Comparison of ENCODE assay signal across 25 mouse cellular contexts in genomic region chr13:43627922-43628321, GRCm38 (mm10). TPM values are rescaled to one million over a fixed set of nuclear protein-coding genes. Genes with fewer than 3 reads are reported as not detected.
DNase-seq lines count a peak whose midpoint lies in the region; ATAC-seq and TF ChIP-seq lines count a peak whose summit lies in the region.
"Had no signal": no experiment of that assay in that cellular context is flagged by ENCODE, and none has a peak within 500 bp of the region (broad histone marks: within the 10 kb centered on the region; RNA-seq: fewer than 3 reads in every experiment).

No protein-coding gene starts in this region.

- TF ChIP-seq EP300 in lung, postnatal 0 days (IDR thresholded peaks at IDR 0.05) = no peak

- no peaks in the 10 kb centered on the region for H3K27me3 ChIP-seq in lung, postnatal 0 days (replicated peaks; ENCODE audit: insufficient read depth, low read length)
- H3K27me3 ChIP-seq: kidney, embryonic 15.5 days; liver, embryonic 13.5 days; neural tube, embryonic 12.5 days had no signal

- no peak for TF ChIP-seq CTCF in lung, postnatal 0 days (IDR thresholded peaks at IDR 0.05)

- peak; percentile 40 for DNase-seq in CD4-positive helper T cell, adult 2 months (ENCODE audit: low read depth, low spot score)
- DNase-seq in thymus, adult 18-20 months = peak; percentile 3 to 24
- DNase-seq in thymus, postnatal 36 days = peak; percentile 26 to 35
- DNase-seq in spleen, postnatal 4 days (ENCODE audit: low spot score in 2 of 2) = no peak
- DNase-seq in lung, postnatal 0 days (ENCODE audit: low spot score) = no peak
- DNase-seq in layer of hippocampus, adult 9-11 months = no peak
- DNase-seq: adrenal gland, postnatal 10 days; cerebellum, adult 9-10 months; forebrain, postnatal 0 days; heart, postnatal 4 days; kidney, postnatal 4 days; liver, embryonic 13.5 days; lung, embryonic 14.5 days; lung, postnatal 36 days; midbrain, embryonic 14.5 days had no signal

- H3K9ac ChIP-seq in lung, postnatal 0 days (replicated peaks; ENCODE audit: low read depth) = no peak overlapping the region
- H3K9ac ChIP-seq: forebrain, postnatal 0 days; kidney, embryonic 15.5 days; liver, embryonic 13.5 days; lung, embryonic 14.5 days; neural tube, embryonic 12.5 days had no signal

- H3K9me3 ChIP-seq in lung, postnatal 0 days (ENCODE audit: low read length) = no peaks in the 10 kb centered on the region
- H3K9me3 ChIP-seq: forebrain, embryonic 10.5 days; heart, embryonic 10.5 days; kidney, embryonic 15.5 days; liver, embryonic 13.5 days; neural tube, embryonic 12.5 days had no signal

- no peaks in the 10 kb centered on the region for H3K4me1 ChIP-seq in lung, postnatal 0 days (ENCODE audit: insufficient read depth, low read depth, low read length)
- H3K4me1 ChIP-seq: forebrain, embryonic 10.5 days; heart, embryonic 10.5 days; kidney, embryonic 15.5 days; liver, embryonic 13.5 days; neural tube, embryonic 12.5 days had no signal

- no peak overlapping the region for H3K4me2 ChIP-seq in lung, postnatal 0 days (replicated peaks; ENCODE audit: low read depth, low read length)
- H3K4me2 ChIP-seq: kidney, embryonic 15.5 days; liver, embryonic 13.5 days; lung, embryonic 14.5 days; neural tube, embryonic 12.5 days had no signal

- H3K36me3 ChIP-seq in lung, postnatal 0 days (ENCODE audit: insufficient read depth, low read length) = no peaks in the 10 kb centered on the region
- H3K36me3 ChIP-seq: forebrain, embryonic 10.5 days; heart, embryonic 10.5 days; kidney, embryonic 15.5 days; liver, embryonic 13.5 days; neural tube, embryonic 12.5 days had no signal

- H3K4me3 ChIP-seq in lung, postnatal 0 days (ENCODE audit: low read depth, low read length) = no peak overlapping the region
- H3K4me3 ChIP-seq: forebrain, embryonic 10.5 days; heart, embryonic 10.5 days; kidney, embryonic 15.5 days; left cerebral cortex, adult 2 months; liver, embryonic 13.5 days; neural tube, embryonic 12.5 days had no signal

- peak; percentile 50 for ATAC-seq in granulocyte monocyte progenitor cell, adult 5-6 weeks (replicated peaks; ENCODE audit: poor library complexity, severe bottlenecking)
- no peak for ATAC-seq in lung, postnatal 0 days
- ATAC-seq: forebrain, postnatal 0 days; hindbrain, embryonic 16.5 days; intestine, postnatal 0 days had no signal

- 74% methylated on average over 5 of the region's 5 CpGs for WGBS in lung, postnatal 0 days

- no peak overlapping the region for H3K27ac ChIP-seq in lung, postnatal 0 days (ENCODE audit: low read length)
- H3K27ac ChIP-seq: forebrain, embryonic 10.5 days; heart, embryonic 10.5 days; kidney, embryonic 15.5 days; left cerebral cortex, adult 2 months; liver, embryonic 13.5 days; neural tube, embryonic 12.5 days had no signal

RNA-seq across cellular contexts. Expression of gene Rnf182, which starts 12.4 kb away (rescaled TPM):
- total RNA-seq in granulocyte monocyte progenitor cell, adult 5-6 weeks (2014; fragmentation: Nextera tagmentation) = not detected in 2 replicates
- total RNA-seq in granulocyte monocyte progenitor cell, adult 5-6 weeks (2017) = not detected in 2 replicates
- polyA plus RNA-seq in lung, postnatal 0 days (2015; fragmentation: Nextera tagmentation; extraction: Ambion mirVana) = 0.37 and 0.63 TPM in 2 replicates
- total RNA-seq: gastrocnemius, adult 18-20 months; megakaryocyte-erythroid progenitor cell, adult 5-6 weeks had no signal

Comparison
In these comparisons a context has a peak if more than half of its experiments do, and no peak if none do; other contexts are left out.
1. DNase-seq: peak in CD4-positive helper T cell, adult 2 months (single experiment), thymus, adult 18-20 months (2 of 2) and thymus, postnatal 36 days (2 of 2); none in spleen, postnatal 4 days (0 of 2), lung, postnatal 0 days (single experiment) and layer of hippocampus, adult 9-11 months (single experiment).